Mouse (Mus musculus) embryonic stem cell, embryonic (primary cell): ENCODE results near the gene Eci1.

ENCODE experiments used
- CTCF ChIA-PET, 4 experiments: fragments of 300-600 bp in 2 of 4; fragments of 350-600 bp in 2 of 4; sonication (Branson Sonifier 250); formaldehyde crosslinking; loops; one replicate each; lab custom pipeline; 2022; ENCODE audit warnings: inconsistent platforms in 2 of 4; lab: Charles Lee
- POLR2A ChIA-PET, 4 experiments: fragments of 300-600 bp in 2 of 4; fragments of 350-600 bp in 2 of 4; sonication (Branson Sonifier 250); formaldehyde crosslinking; loops; one replicate each; lab custom pipeline; 2022; ENCODE audit warnings: antibody characterized with exemption in 4 of 4, inconsistent platforms in 1 of 4; lab: Charles Lee

Gene Eci1

GRCm38 (mm10) chr17:24474557-24474956 is 48.1 kb downstream of the Eci1 start:
- POLR2A ChIA-PET = interaction anchor here in 3 of 4 experiments (0.6 to 24.5 kb wide), 9 partner anchors 10 to 55 kb away, joined by 3 to 396 read pairs (median 7); partner anchors contain the start of genes Traf7 (in 3 of the 3) and Rab26 (in 1 of the 3)

DNA sequence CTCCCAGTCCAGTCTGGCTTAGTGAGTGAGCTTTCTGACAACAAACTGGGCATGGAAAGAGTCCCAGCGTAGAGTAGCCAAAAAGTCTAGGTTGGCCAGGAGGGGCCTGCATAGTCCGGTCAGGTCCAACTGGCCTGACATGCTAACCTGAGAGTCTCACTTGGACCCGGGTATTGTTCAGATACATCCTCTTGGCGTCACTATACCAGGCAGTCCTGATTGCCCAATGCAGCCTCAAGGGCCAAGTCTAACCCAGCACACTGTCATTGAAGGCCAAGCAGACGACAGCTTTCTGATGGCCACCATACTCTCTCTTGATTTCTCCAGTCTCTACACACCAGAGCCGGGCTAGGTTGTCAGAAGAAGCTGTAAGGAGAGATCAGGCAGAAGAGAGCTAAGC is 49.1 kb downstream of the Eci1 start:
- CTCF ChIA-PET = interaction anchor here in 1 of 4 experiments (0.7 kb wide), 1 partner anchor 124 kb away, joined by 3 read pairs; the partner anchor contains the start of gene Abca3
- POLR2A ChIA-PET = interaction anchor here in 3 of 4 experiments (0.6 to 24.5 kb wide), 13 partner anchors 9 to 61 kb away, joined by 3 to 396 read pairs (median 7); partner anchors contain the start of genes Traf7 (in 3 of the 3), Rab26 (in 1 of the 3) and Rnps1 (in 1 of the 3)

More at GRCm38 (mm10) chr17:24474557-24474956, 48.1 kb downstream of the Eci1 start:
- CTCF ChIA-PET = interaction anchor here in 2 of 4 experiments (0.5 to 1.1 kb wide), 2 partner anchors 84 to 651 kb away, joined by 3 read pairs; no protein-coding TSS in a partner anchor

DNA sequence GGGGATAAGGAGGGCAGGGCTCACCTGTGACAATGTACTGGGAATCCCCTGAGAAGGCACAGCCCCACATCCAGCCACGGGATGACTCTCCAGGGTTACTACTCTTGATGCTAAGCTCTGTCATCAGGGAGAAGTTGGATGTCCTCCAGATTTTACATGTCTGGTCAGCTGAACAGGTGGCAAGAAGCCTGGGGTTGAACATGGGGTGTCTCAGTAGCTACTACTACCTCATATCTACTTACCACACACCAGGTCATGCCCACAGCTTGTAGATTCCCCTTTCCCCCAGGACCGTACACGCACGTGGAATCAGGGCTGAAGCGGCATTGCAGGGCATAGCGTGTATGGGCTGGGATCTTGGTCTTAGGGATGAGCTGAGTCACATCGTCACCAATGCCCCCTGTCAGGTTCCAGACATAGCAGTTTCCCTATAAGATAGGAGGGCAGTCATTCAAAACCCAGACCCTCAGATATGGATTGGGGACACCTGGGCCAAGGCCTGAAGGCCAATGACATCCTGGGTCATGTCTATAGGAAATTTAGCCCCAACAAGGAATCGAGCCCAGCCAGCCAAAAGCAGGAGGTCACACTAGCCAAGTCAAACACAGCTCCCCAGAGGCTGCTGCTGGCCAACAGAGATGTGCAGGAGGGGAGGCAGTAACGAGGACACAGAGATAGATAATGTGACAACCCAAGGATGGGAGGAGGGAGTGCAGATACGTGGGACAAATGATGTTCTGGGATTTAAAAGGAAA is 49.8 kb downstream of the Eci1 start:
- CTCF ChIA-PET = interaction anchor here in 2 of 4 experiments (0.9 to 3.1 kb wide), 2 partner anchors 51 to 130 kb away, joined by 4 to 32 read pairs; partner anchors contain the start of gene Traf7 (in 1 of the 2)
- POLR2A ChIA-PET = interaction anchor here in 3 of 4 experiments (0.6 to 24.5 kb wide), 17 partner anchors 9 to 215 kb away, joined by 3 to 396 read pairs (median 7); partner anchors contain the start of genes Traf7 (in 3 of the 3), Pkd1 (in 1 of the 3), Rab26 (in 1 of the 3) and Rnps1 (in 1 of the 3)

DNA sequence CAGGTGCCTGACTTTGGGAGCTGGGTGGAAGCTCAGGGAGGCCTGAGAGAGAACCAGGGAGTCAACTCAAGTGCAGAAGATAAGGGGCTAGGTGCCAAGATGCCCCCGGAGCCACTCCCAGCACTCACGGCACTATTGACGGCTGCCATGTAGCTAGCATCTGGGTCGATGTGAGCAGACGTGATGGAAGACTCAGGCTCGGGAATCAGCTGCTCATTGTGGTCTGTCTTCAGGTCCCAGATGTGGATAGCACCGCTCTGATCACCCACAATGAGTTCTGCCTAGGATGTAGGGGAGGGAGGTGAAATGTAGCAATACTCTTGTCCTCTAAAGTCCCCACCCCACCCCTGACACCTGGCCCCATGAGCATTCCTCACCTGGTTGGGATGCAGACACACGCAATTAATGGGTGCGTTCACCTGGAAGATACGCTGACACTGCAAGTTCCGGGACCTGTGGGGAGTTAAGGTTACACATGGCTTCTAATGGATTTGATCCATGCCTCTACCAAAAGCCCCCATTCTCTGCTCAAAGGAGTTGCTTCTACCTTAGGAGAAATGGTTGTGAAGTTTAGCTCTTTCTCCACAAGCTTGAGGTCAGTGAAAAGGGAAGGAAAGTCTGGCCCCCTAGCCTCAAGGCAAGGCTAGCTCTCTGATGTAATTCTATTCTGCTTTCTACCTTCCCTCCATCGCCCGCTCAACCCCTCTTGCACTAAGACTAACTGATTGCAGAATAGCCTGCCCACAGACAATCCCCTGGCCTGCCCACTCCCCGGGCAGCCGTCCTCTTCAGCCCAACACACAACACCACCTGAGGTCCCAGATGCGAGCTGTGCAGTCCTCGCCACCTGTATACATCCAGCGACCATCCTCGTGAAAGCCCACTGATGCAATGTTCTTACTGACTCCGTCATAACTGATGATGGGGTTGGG is 50.9 kb downstream of the Eci1 start:
- ChIA-PET POLR2A (interaction anchor here (0.6 to 24.5 kb wide), 20 partner anchors 8 to 245 kb away, joined by 3 to 396 read pairs (median 8); partner anchors contain the start of genes Traf7 (in 3 of the 4), Rnps1 (in 2 of the 4), Pkd1 (in 1 of the 4) and Rab26 (in 1 of the 4)), CTCF (interaction anchor here in 2 of 4 experiments (0.9 to 3.1 kb wide), 2 partner anchors 50 to 129 kb away, joined by 4 to 32 read pairs; partner anchors contain the start of gene Traf7 (in 1 of the 2))

DNA sequence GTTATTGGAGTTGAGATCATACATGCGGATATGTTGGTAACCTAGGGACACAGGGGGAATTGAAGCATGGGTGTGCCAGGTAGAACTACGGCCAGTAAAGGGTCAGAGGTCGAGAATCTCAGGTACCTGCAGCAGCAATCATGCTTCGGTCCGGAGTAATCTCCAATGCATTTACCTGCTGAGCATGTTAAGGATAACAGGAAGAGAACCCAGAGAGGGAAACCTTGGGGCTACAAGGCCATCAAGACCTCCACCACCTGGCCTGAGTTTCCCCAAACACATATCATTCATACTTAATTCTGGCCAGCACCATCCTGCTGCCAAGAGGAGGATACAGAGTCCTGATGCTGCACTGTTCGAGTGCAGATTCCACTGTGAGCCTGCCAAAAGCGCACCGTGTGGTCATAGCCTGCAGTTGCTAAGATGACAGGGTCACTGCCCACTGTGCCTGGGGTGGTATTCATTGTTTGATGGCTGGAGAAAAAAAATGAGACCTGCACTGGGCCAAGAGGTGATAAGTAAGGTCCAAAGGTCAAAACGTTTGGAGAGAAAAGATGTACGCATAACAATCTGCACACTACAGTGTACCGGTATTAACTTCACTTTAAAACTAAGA is 51.7 kb downstream of the Eci1 start:
- CTCF ChIA-PET = interaction anchor here (0.5 to 3.2 kb wide), 51 partner anchors 7 to 423 kb away, joined by 3 to 45 read pairs (median 5); partner anchors contain the start of genes Traf7 (in 3 of the 4), Pkd1 (in 2 of the 4), Abca3 (in 1 of the 4) and Caskin1 (in 1 of the 4)

GRCm38 (mm10) chr17:24478663-24479380 is 52.4 kb downstream of the Eci1 start, which contains the start of gene Mlst8:
Mlst8 (minus strand) TSS chr17:24479078.
- POLR2A ChIA-PET = interaction anchor here (0.6 to 24.5 kb wide), 125 partner anchors 8 to 1354 kb away, joined by 3 to 396 read pairs (median 5); partner anchors contain the start of genes Traf7 (in 4 of the 4), E4f1 (in 3 of the 4), Nthl1 (in 3 of the 4) and Pgp (in 3 of the 4)

More for the DNA sequence above, 51.7 kb downstream of the Eci1 start:
- POLR2A ChIA-PET = interaction anchor here (0.6 to 24.5 kb wide), 99 partner anchors 8 to 1355 kb away, joined by 3 to 396 read pairs (median 7); partner anchors contain the start of genes Traf7 (in 4 of the 4), E4f1 (in 3 of the 4), Nthl1 (in 3 of the 4) and Pgp (in 3 of the 4)

GRCm38 (mm10) chr17:24479431-24479830 is 53.0 kb downstream of the Eci1 start:
- POLR2A ChIA-PET = interaction anchor here (0.6 to 24.5 kb wide), 113 partner anchors 8 to 1353 kb away, joined by 3 to 396 read pairs (median 6); partner anchors contain the start of genes Traf7 (in 4 of the 4), E4f1 (in 3 of the 4), Nthl1 (in 3 of the 4) and Pgp (in 3 of the 4)

More at GRCm38 (mm10) chr17:24478663-24479380, 52.4 kb downstream of the Eci1 start, which contains the start of gene Mlst8:
- CTCF ChIA-PET = interaction anchor here (0.5 to 3.2 kb wide), 69 partner anchors 8 to 1018 kb away, joined by 3 to 45 read pairs (median 5); partner anchors contain the start of genes Traf7 (in 4 of the 4), Pkd1 (in 3 of the 4), Abca3 (in 1 of the 4) and Caskin1 (in 1 of the 4)

GRCm38 (mm10) chr17:24480201-24480826 is 53.9 kb downstream of the Eci1 start:
- ChIA-PET CTCF (interaction anchor here (0.6 to 3.2 kb wide), 37 partner anchors 8 to 732 kb away, joined by 3 to 45 read pairs (median 4); partner anchors contain the start of genes Caskin1 (in 1 of the 4), E4f1 (in 1 of the 4), Pgp (in 1 of the 4) and Pkd1 (in 1 of the 4)), POLR2A (interaction anchor here in 3 of 4 experiments (0.6 to 24.5 kb wide), 51 partner anchors 8 to 331 kb away, joined by 3 to 396 read pairs (median 7); partner anchors contain the start of genes Traf7 (in 3 of the 3), Zfp598 (in 3 of the 3), E4f1 (in 2 of the 3) and Npw (in 2 of the 3))

More at GRCm38 (mm10) chr17:24479431-24479830, 53.0 kb downstream of the Eci1 start:
- CTCF ChIA-PET = interaction anchor here (0.6 to 3.2 kb wide), 63 partner anchors 9 to 1018 kb away, joined by 3 to 45 read pairs (median 5); partner anchors contain the start of genes Traf7 (in 4 of the 4), Pkd1 (in 2 of the 4), Abca3 (in 1 of the 4) and Caskin1 (in 1 of the 4)

DNA sequence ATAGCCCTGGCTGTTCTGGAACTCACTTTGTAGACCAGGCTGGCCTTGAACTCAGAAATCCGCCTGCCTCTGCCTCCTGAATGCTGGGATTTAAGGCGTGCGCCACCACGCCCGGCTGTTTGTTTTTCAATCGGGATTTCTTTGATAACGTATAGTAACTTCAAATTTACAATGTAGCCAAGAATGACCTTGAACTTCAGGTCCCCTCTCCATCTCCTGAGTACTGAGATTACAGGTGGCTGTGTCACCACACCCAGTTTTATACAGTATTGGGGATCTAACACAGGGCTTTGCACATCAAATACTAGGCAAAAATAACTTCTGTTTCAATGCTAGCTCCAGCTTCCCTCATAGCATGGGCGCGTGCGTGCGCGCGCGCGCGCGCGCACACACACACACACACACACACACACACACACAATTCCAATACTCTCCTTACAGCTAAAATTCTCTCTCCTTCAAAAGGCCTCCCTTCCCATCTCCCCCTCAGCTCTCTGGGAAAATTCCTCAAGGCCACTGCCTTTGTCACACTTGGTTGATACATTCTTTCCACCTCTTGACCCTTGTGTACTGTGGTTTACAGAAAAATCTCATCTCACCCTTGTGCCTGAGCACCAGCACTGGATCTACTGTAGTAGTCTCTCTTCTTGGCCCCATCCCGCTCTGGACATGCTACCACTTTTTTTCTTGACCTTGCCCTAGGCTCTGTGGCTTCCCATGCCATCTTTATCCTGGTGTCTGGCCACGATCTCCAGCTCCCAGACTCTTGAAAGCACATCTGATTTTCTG is 54.8 kb downstream of the Eci1 start:
- POLR2A ChIA-PET = interaction anchor here (0.7 to 24.5 kb wide), 24 partner anchors 9 to 330 kb away, joined by 3 to 396 read pairs (median 6); partner anchors contain the start of genes Traf7 (in 3 of the 4), E4f1 (in 2 of the 4), Pgp (in 2 of the 4) and Caskin1 (in 1 of the 4)
- CTCF ChIA-PET = interaction anchor here (0.9 to 3.2 kb wide), 9 partner anchors 12 to 278 kb away, joined by 3 to 19 read pairs (median 4); no protein-coding TSS in a partner anchor

GRCm38 (mm10) chr17:24483495-24483894 is 57.1 kb downstream of the Eci1 start:
- CTCF ChIA-PET = interaction anchor here in 1 of 4 experiments (1.2 kb wide), 1 partner anchor 11 kb away, joined by 4 read pairs; no protein-coding TSS in a partner anchor
- POLR2A ChIA-PET = interaction anchor here in 2 of 4 experiments (0.9 to 24.5 kb wide), 6 partner anchors 11 to 67 kb away, joined by 3 to 396 read pairs (median 4); partner anchors contain the start of genes Traf7 (in 2 of the 2) and Rab26 (in 1 of the 2)

DNA sequence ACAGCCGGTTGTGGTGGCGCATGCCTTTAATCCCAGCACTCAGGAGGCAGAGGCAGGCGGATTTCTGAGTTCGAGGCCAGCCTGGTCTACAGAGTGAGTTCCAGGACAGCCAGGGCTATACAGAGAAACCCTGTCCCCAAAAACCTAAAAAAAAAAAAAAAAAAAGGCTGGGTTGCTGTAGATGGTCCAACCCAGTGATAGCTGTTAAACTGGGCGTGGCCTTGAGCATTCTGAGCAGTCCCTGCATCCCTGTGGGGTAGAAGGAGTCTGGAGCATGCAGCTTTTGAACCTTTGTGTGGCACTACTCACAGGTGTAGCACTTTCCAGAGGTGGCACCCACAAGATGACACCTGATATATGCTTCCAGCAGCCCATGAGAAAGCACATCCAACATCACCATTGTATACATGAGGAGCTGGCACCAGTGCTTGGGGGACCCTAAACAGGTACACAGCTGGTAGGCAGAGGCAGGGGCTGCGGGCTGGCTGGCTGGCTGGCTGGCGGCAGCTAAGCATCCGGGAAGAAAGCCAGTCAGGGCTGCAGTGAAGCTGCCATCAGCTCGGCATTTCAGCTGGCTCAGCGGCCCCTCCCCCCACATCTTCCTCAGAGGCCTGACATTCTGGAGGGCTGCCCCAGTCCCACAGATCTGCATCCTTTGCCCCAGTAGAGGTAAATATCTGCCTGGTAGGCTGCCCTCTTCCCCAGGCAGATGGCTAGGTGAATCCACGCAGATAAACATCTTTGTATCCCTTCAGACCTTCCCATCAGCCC is 58.8 kb downstream of the Eci1 start:
- POLR2A ChIA-PET = interaction anchor here in 3 of 4 experiments (0.6 to 24.5 kb wide), 29 partner anchors 9 to 366 kb away, joined by 3 to 396 read pairs (median 4); partner anchors contain the start of genes Traf7 (in 3 of the 3), Pkd1 (in 2 of the 3), Zfp598 (in 2 of the 3) and Bricd5 (in 1 of the 3)
- CTCF ChIA-PET = interaction anchor here (0.6 to 1.9 kb wide), 11 partner anchors 9 to 464 kb away, joined by 3 to 7 read pairs (median 3); no protein-coding TSS in a partner anchor

GRCm38 (mm10) chr17:24488186-24488661 is 61.8 kb downstream of the Eci1 start, which contains the start of gene Caskin1:
Caskin1 (plus strand) TSS chr17:24488601.
- ChIA-PET POLR2A (interaction anchor here in 3 of 4 experiments (0.6 to 24.5 kb wide), 9 partner anchors 9 to 222 kb away, joined by 3 to 396 read pairs (median 5); partner anchors contain the start of genes Mlst8 (in 2 of the 3), Traf7 (in 2 of the 3), E4f1 (in 1 of the 3) and Pgp (in 1 of the 3)), CTCF (interaction anchor here in 2 of 4 experiments (0.6 to 4.4 kb wide), 4 partner anchors 9 to 179 kb away, joined by 3 to 32 read pairs (median 3); partner anchors contain the start of gene Mlst8 (in 2 of the 2))
